In genomic region chr16:94096479-94096878, GRCm38 (mm10) we compare ENCODE assay signal across 25 mouse cellular contexts. TPM values are rescaled to one million over a fixed set of nuclear protein-coding genes. Genes with fewer than 3 reads are reported as not detected.
DNase-seq lines count a peak whose midpoint lies in the region; ATAC-seq and TF ChIP-seq lines count a peak whose summit lies in the region.
"Had no signal": no experiment of that assay in that cellular context is flagged by ENCODE, and none has a peak within 500 bp of the region (broad histone marks: within the 10 kb centered on the region; RNA-seq: fewer than 3 reads in every experiment).

No protein-coding gene starts in this region.

- peaks cover 77% of the 10 kb centered on the region for H3K27me3 ChIP-seq in hindbrain, embryonic 11.5 days (ENCODE audit: control insufficient read depth, insufficient read depth, low read length)
- peaks cover 78% of the 10 kb centered on the region for H3K27me3 ChIP-seq in hindbrain, postnatal 0 days (ENCODE audit: insufficient read depth, low read length)
- peaks cover 90% of the 10 kb centered on the region for H3K27me3 ChIP-seq in neural tube, embryonic 15.5 days (replicated peaks)
- peaks cover 95% of the 10 kb centered on the region for H3K27me3 ChIP-seq in limb, embryonic 10.5 days (ENCODE audit: low read depth, poor library complexity, severe bottlenecking)

- no peak overlapping the region for H3K4me3 ChIP-seq in hindbrain, embryonic 11.5 days (ENCODE audit: low read depth, low read length)
- H3K4me3 ChIP-seq in hindbrain, postnatal 0 days (ENCODE audit: low read length): no peak overlapping the region
- H3K4me3 ChIP-seq in neural tube, embryonic 15.5 days (replicated peaks): no peak overlapping the region
- H3K4me3 ChIP-seq in limb, embryonic 10.5 days: no peak overlapping the region
- H3K4me3 ChIP-seq: embryonic facial prominence, embryonic 15.5 days; forebrain, embryonic 15.5 days; hindbrain, embryonic 15.5 days; liver, embryonic 15.5 days had no signal

- 3% methylated on average over 14 of the region's 14 CpGs for WGBS in hindbrain, embryonic 11.5 days
- 2% methylated on average over 14 of the region's 14 CpGs for WGBS in hindbrain, postnatal 0 days
- WGBS in neural tube, embryonic 15.5 days: under 1% methylated on average over 14 of the region's 14 CpGs
- whole genome bisulfite sequencing in limb, embryonic 10.5 days: 5% methylated on average over 14 of the region's 14 CpGs

- no peak overlapping the region for H3K27ac ChIP-seq in hindbrain, embryonic 11.5 days (ENCODE audit: low read depth, low read length)
- no peak overlapping the region for H3K27ac ChIP-seq in hindbrain, postnatal 0 days
- H3K27ac ChIP-seq in neural tube, embryonic 15.5 days (replicated peaks): no peak overlapping the region
- no peak overlapping the region for H3K27ac ChIP-seq in limb, embryonic 10.5 days
- H3K27ac ChIP-seq: embryonic facial prominence, embryonic 15.5 days; forebrain, embryonic 15.5 days; hindbrain, embryonic 15.5 days; liver, embryonic 15.5 days; macrophage; stomach, postnatal 0 days had no signal

- H3K4me1 ChIP-seq in hindbrain, embryonic 11.5 days (replicated peaks; ENCODE audit: control insufficient read depth, insufficient read depth, low read length): 0 out of 2 replicates have a peak, but pooled peaks cover 2% of the 10 kb centered on the region
- H3K4me1 ChIP-seq in hindbrain, postnatal 0 days (ENCODE audit: insufficient read depth, low read length): no peaks in the 10 kb centered on the region
- no peaks in the 10 kb centered on the region for H3K4me1 ChIP-seq in neural tube, embryonic 15.5 days
- peaks cover 48% of the 10 kb centered on the region for H3K4me1 ChIP-seq in limb, embryonic 10.5 days
- H3K4me1 ChIP-seq: hindbrain, embryonic 15.5 days had no signal

- intact Hi-C loops in heart, postnatal 25 days (cut with DNase I): loop anchor here (2.0 kb wide), 1 partner anchor 14 kb away; no protein-coding TSS in a partner anchor

- no peaks in the 10 kb centered on the region for H3K9me3 ChIP-seq in hindbrain, embryonic 11.5 days (ENCODE audit: control insufficient read depth, low read length)
- no peaks in the 10 kb centered on the region for H3K9me3 ChIP-seq in hindbrain, postnatal 0 days (ENCODE audit: low read length)
- H3K9me3 ChIP-seq in neural tube, embryonic 15.5 days (replicated peaks): no peaks in the 10 kb centered on the region
- H3K9me3 ChIP-seq in limb, embryonic 10.5 days (replicated peaks): no peaks in the 10 kb centered on the region
- H3K9me3 ChIP-seq: embryonic facial prominence, embryonic 15.5 days; forebrain, embryonic 15.5 days; hindbrain, embryonic 15.5 days; liver, embryonic 15.5 days had no signal

- no peak overlapping the region for H3K4me2 ChIP-seq in hindbrain, embryonic 11.5 days (replicated peaks; ENCODE audit: low read depth, low read length)
- no peak overlapping the region for H3K4me2 ChIP-seq in hindbrain, postnatal 0 days (ENCODE audit: low read depth, low read length)
- no peak overlapping the region for H3K4me2 ChIP-seq in neural tube, embryonic 15.5 days
- H3K4me2 ChIP-seq: embryonic facial prominence, embryonic 15.5 days; forebrain, embryonic 15.5 days; heart, embryonic 11.5 days; hindbrain, embryonic 15.5 days; liver, embryonic 15.5 days had no signal

- peak; percentile 58 for DNase-seq in hindbrain, embryonic 11.5 days (ENCODE audit: low spot score)
- no peak for DNase-seq in hindbrain, postnatal 0 days (ENCODE audit: low spot score)
- peak; percentile 33 for DNase-seq in neural tube, embryonic 10.5 days (ENCODE audit: extremely low spot score, low spot score)
- peak; percentile 50 for DNase-seq in limb, embryonic 10.5 days (ENCODE audit: low spot score)
- no peak for DNase-seq in heart, postnatal 25 days (ENCODE audit: low spot score)
- DNase-seq: adrenal gland, postnatal 10 days; cerebellum, adult 8-10 months; gastrocnemius, postnatal 14 days; heart, adult 11 months; kidney, postnatal 4 days; liver had no signal

- H3K36me3 ChIP-seq in hindbrain, embryonic 11.5 days (ENCODE audit: control insufficient read depth, insufficient read depth, low read length): no peaks in the 10 kb centered on the region
- H3K36me3 ChIP-seq in hindbrain, postnatal 0 days (ENCODE audit: insufficient read depth, low read length): no peaks in the 10 kb centered on the region
- H3K36me3 ChIP-seq in neural tube, embryonic 15.5 days: no peaks in the 10 kb centered on the region
- no peaks in the 10 kb centered on the region for H3K36me3 ChIP-seq in limb, embryonic 10.5 days
- H3K36me3 ChIP-seq: embryonic facial prominence, embryonic 15.5 days; forebrain, embryonic 15.5 days; hindbrain, embryonic 15.5 days; liver, embryonic 15.5 days had no signal

- no peak for ATAC-seq in hindbrain, embryonic 11.5 days (ENCODE audit: low FRiP score)
- ATAC-seq in hindbrain, postnatal 0 days: no peak
- no peak for ATAC-seq in neural tube, embryonic 15.5 days (ENCODE audit: low FRiP score)
- ATAC-seq in monocyte, adult 5-6 weeks (replicated peaks; ENCODE audit: insufficient number of reproducible peaks, low FRiP score, low TSS enrichment, poor library complexity, severe bottlenecking): no peak
- ATAC-seq: forebrain, embryonic 15.5 days; intestine, postnatal 0 days had no signal

- TF ChIP-seq CTCF in hindbrain, postnatal 0 days (IDR thresholded peaks at IDR 0.05; ENCODE audit: low read depth): no peak

- H3K9ac ChIP-seq in hindbrain, embryonic 11.5 days (ENCODE audit: low read depth, low read length): no peak overlapping the region
- H3K9ac ChIP-seq in hindbrain, postnatal 0 days (replicated peaks; ENCODE audit: low read length): no peak overlapping the region
- no peak overlapping the region for H3K9ac ChIP-seq in neural tube, embryonic 15.5 days (replicated peaks)
- H3K9ac ChIP-seq: embryonic facial prominence, embryonic 15.5 days; forebrain, embryonic 15.5 days; hindbrain, embryonic 15.5 days; liver, embryonic 15.5 days had no signal

RNA-seq across cellular contexts. Expression of gene Sim2, which starts 11.7 kb away (rescaled TPM):
- polyA plus RNA-seq in hindbrain, embryonic 11.5 days (2014; fragmentation: Nextera tagmentation; extraction: Ambion mirVana): 0.35 and 0.39 TPM in 2 replicates
- total RNA-seq in hindbrain, postnatal 0 days (2014; rRNA removed): 0.11 TPM in 1 of 2 replicates, not detected in the other
- 0.05 TPM in 1 of 2 replicates, not detected in the other for polyA plus RNA-seq in hindbrain, postnatal 0 days (2015; fragmentation: Nextera tagmentation; extraction: Ambion mirVana)
- polyA plus RNA-seq in neural tube, embryonic 15.5 days (2015; fragmentation: Nextera tagmentation; extraction: Ambion mirVana): 0.06 TPM in 1 of 2 replicates, not detected in the other
- polyA plus RNA-seq in limb, embryonic 10.5 days (2016; fragmentation: Nextera tagmentation; extraction: Ambion mirVana): 2.2 and 2.9 TPM in 2 replicates
- not detected in 3 replicates for total RNA-seq in monocyte, adult 5-6 weeks (2017)
- not detected for total RNA-seq in heart, postnatal 25 days (2021)
- total RNA-seq: common myeloid progenitor, adult 5-6 weeks; left cerebral cortex, postnatal 25 days; MEL had no signal
- polyA plus RNA-seq: heart, postnatal 0 days; intestine, postnatal 0 days; liver, embryonic 15.5 days; macrophage had no signal

Comparison
In these comparisons a context has a peak if more than half of its experiments do, and no peak if none do; other contexts are left out.
1. DNase-seq: peak in hindbrain, embryonic 11.5 days (single experiment), neural tube, embryonic 10.5 days (single experiment) and limb, embryonic 10.5 days (single experiment); none in hindbrain, postnatal 0 days (single experiment) and heart, postnatal 25 days (single experiment).